Mouse (Mus musculus): ENCODE results near the gene Polr1d. TPM values are rescaled to one million over a fixed set of nuclear protein-coding genes. Genes with fewer than 3 reads are reported as not detected.
A peak's percentile ranks its signal among the peaks of the same experiment; 100 is the strongest.

The Polr1d gene
- polyA plus RNA-seq, 1 experiment from 2014 or later, result 89.7 TPM

- H3K27me3 ChIP-seq (ENCODE audit: control insufficient read depth, insufficient read depth, low read depth, low read length), result no peaks in the 10 kb centered on the region
- 0 out of 2 replicates have a peak, but pooled peaks cover 8% of the 10 kb centered on the region for H3K36me3 ChIP-seq (ENCODE audit: control insufficient read depth, insufficient read depth, low read length)
- H3K9ac ChIP-seq (ENCODE audit: low read depth, low read length), result no peak overlapping the region
- H3K9me3 ChIP-seq (replicated peaks; ENCODE audit: control insufficient read depth, low read length, poor library complexity, severe bottlenecking), result no peaks in the 10 kb centered on the region
- H3K4me1 ChIP-seq (ENCODE audit: control insufficient read depth, insufficient read depth, low read length), result no peaks in the 10 kb centered on the region
- no peak overlapping the region for H3K27ac ChIP-seq (ENCODE audit: low read length)
- H3K4me3 ChIP-seq (ENCODE audit: low read depth, low read length), result no peak overlapping the region
- no peak overlapping the region for H3K4me2 ChIP-seq (ENCODE audit: low read length)
- 19% methylated on average over 6 of the region's 6 CpGs for WGBS
- no peak for ATAC-seq
Measured at GRCm38 (mm10) chr5:147117027-147117426, 40.2 kb downstream of the Polr1d start.

GRCm38 (mm10) chr5:147121146-147121545 is 44.3 kb downstream of the Polr1d start:
- WGBS, result 91% methylated on average over 4 of the region's 4 CpGs
- H3K4me3 ChIP-seq (ENCODE audit: low read depth, low read length), result no peak overlapping the region
- no peak for ATAC-seq
- no peaks in the 10 kb centered on the region for H3K27me3 ChIP-seq (ENCODE audit: control insufficient read depth, insufficient read depth, low read depth, low read length)
- H3K27ac ChIP-seq (ENCODE audit: low read length), result no peak overlapping the region
- H3K36me3 ChIP-seq (ENCODE audit: control insufficient read depth, insufficient read depth, low read length), result no peaks in the 10 kb centered on the region
- no peaks in the 10 kb centered on the region for H3K9me3 ChIP-seq (replicated peaks; ENCODE audit: control insufficient read depth, low read length, poor library complexity, severe bottlenecking)
- no peak overlapping the region for H3K4me2 ChIP-seq (ENCODE audit: low read length)
- no peaks in the 10 kb centered on the region; the same call in 1 of the 2 replicates for H3K4me1 ChIP-seq (ENCODE audit: control insufficient read depth, insufficient read depth, low read length)
- no peak overlapping the region for H3K9ac ChIP-seq (ENCODE audit: low read depth, low read length)

- Histone ChIP-seq H3K9me3 (replicated peaks; ENCODE audit: control insufficient read depth, low read length, poor library complexity, severe bottlenecking) (no peaks in the 10 kb centered on the region), H3K9ac (ENCODE audit: low read depth, low read length) (no peak overlapping the region), H3K4me3 (ENCODE audit: low read depth, low read length) (no peak overlapping the region), H3K36me3 (ENCODE audit: control insufficient read depth, insufficient read depth, low read length) (no peaks in the 10 kb centered on the region), H3K27ac (ENCODE audit: low read length) (no peak overlapping the region), H3K4me1 (ENCODE audit: control insufficient read depth, insufficient read depth, low read length) (no peaks in the 10 kb centered on the region; the same call in 1 of the 2 replicates), H3K27me3 (ENCODE audit: control insufficient read depth, insufficient read depth, low read depth, low read length) (no peaks in the 10 kb centered on the region), H3K4me2 (ENCODE audit: low read length) (no peak overlapping the region)
- no peak for ATAC-seq
- WGBS, result 36% methylated on average over 9 of the region's 9 CpGs
Measured at GRCm38 (mm10) chr5:147124794-147125193, 47.9 kb downstream of the Polr1d start.

GRCm38 (mm10) chr5:147125542-147126185 is 48.8 kb downstream of the Polr1d start:
- Histone ChIP-seq H3K4me1 (ENCODE audit: control insufficient read depth, insufficient read depth, low read length) (no peaks in the 10 kb centered on the region; the same call in 1 of the 2 replicates), H3K4me2 (ENCODE audit: low read length) (no peak overlapping the region), H3K27ac (ENCODE audit: low read length) (no peak overlapping the region), H3K27me3 (ENCODE audit: control insufficient read depth, insufficient read depth, low read depth, low read length) (no peaks in the 10 kb centered on the region), H3K9ac (ENCODE audit: low read depth, low read length) (no peak overlapping the region), H3K9me3 (replicated peaks; ENCODE audit: control insufficient read depth, low read length, poor library complexity, severe bottlenecking) (no peaks in the 10 kb centered on the region), H3K4me3 (ENCODE audit: low read depth, low read length) (no peak overlapping the region), H3K36me3 (ENCODE audit: control insufficient read depth, insufficient read depth, low read length) (no peaks in the 10 kb centered on the region)
- no peak for ATAC-seq
- 86% methylated on average over 13 of the region's 13 CpGs for WGBS

GRCm38 (mm10) chr5:147127860-147128259 is 51.0 kb downstream of the Polr1d start:
- no peaks in the 10 kb centered on the region for H3K9me3 ChIP-seq (replicated peaks; ENCODE audit: control insufficient read depth, low read length, poor library complexity, severe bottlenecking)
- ATAC-seq, result no peak
- no peaks in the 10 kb centered on the region for H3K36me3 ChIP-seq (ENCODE audit: control insufficient read depth, insufficient read depth, low read length)
- no peak overlapping the region for H3K4me2 ChIP-seq (ENCODE audit: low read length)
- WGBS, result 88% methylated on average over 4 of the region's 4 CpGs
- H3K9ac ChIP-seq (ENCODE audit: low read depth, low read length), result no peak overlapping the region
- no peak overlapping the region for H3K27ac ChIP-seq (ENCODE audit: low read length)
- no peaks in the 10 kb centered on the region for H3K27me3 ChIP-seq (ENCODE audit: control insufficient read depth, insufficient read depth, low read depth, low read length)
- H3K4me1 ChIP-seq (ENCODE audit: control insufficient read depth, insufficient read depth, low read length), result no peaks in the 10 kb centered on the region; the same call in 1 of the 2 replicates
- no peak overlapping the region for H3K4me3 ChIP-seq (ENCODE audit: low read depth, low read length)

GRCm38 (mm10) chr5:147129484-147129883 is 52.6 kb downstream of the Polr1d start:
- 83% methylated on average over 2 of the region's 2 CpGs for WGBS
- ATAC-seq, result no peak
- Histone ChIP-seq H3K27me3 (ENCODE audit: control insufficient read depth, insufficient read depth, low read depth, low read length) (no peaks in the 10 kb centered on the region), H3K9me3 (replicated peaks; ENCODE audit: control insufficient read depth, low read length, poor library complexity, severe bottlenecking) (no peaks in the 10 kb centered on the region), H3K4me2 (ENCODE audit: low read length) (no peak overlapping the region), H3K4me1 (ENCODE audit: control insufficient read depth, insufficient read depth, low read length) (peaks cover 8% of the 10 kb centered on the region), H3K4me3 (ENCODE audit: low read depth, low read length) (no peak overlapping the region), H3K9ac (ENCODE audit: low read depth, low read length) (no peak overlapping the region), H3K27ac (ENCODE audit: low read length) (no peak overlapping the region), H3K36me3 (ENCODE audit: control insufficient read depth, insufficient read depth, low read length) (no peaks in the 10 kb centered on the region)

GRCm38 (mm10) chr5:147131912-147132311 is 55.1 kb downstream of the Polr1d start:
- Histone ChIP-seq H3K36me3 (ENCODE audit: control insufficient read depth, insufficient read depth, low read length) (no peaks in the 10 kb centered on the region), H3K9me3 (replicated peaks; ENCODE audit: control insufficient read depth, low read length, poor library complexity, severe bottlenecking) (no peaks in the 10 kb centered on the region), H3K4me1 (ENCODE audit: control insufficient read depth, insufficient read depth, low read length) (peaks cover 11% of the 10 kb centered on the region; the same call in 1 of the 2 replicates), H3K4me3 (ENCODE audit: low read depth, low read length) (no peak overlapping the region), H3K9ac (ENCODE audit: low read depth, low read length) (no peak overlapping the region), H3K27ac (ENCODE audit: low read length) (no peak overlapping the region), H3K27me3 (ENCODE audit: control insufficient read depth, insufficient read depth, low read depth, low read length) (peaks cover 9% of the 10 kb centered on the region; the same call in 1 of the 2 replicates), H3K4me2 (ENCODE audit: low read length) (no peak overlapping the region)
- 87% methylated on average over 4 of the region's 4 CpGs for WGBS
- ATAC-seq, result no peak

- Histone ChIP-seq H3K27me3 (ENCODE audit: control insufficient read depth, insufficient read depth, low read depth, low read length) (peaks cover 13% of the 10 kb centered on the region; the same call in 1 of the 2 replicates), H3K4me3 (ENCODE audit: low read depth, low read length) (peak overlapping the region; percentile 29), H3K4me1 (ENCODE audit: control insufficient read depth, insufficient read depth, low read length) (peaks cover 11% of the 10 kb centered on the region; the same call in 1 of the 2 replicates), H3K9ac (ENCODE audit: low read depth, low read length) (0 out of 2 replicates have a peak overlapping the region, but pooled peaks have one; percentile 39), H3K4me2 (ENCODE audit: low read length) (peak overlapping the region; percentile 59), H3K9me3 (replicated peaks; ENCODE audit: control insufficient read depth, low read length, poor library complexity, severe bottlenecking) (no peaks in the 10 kb centered on the region), H3K27ac (ENCODE audit: low read length) (no peak overlapping the region), H3K36me3 (ENCODE audit: control insufficient read depth, insufficient read depth, low read length) (no peaks in the 10 kb centered on the region)
- 13% methylated on average over 17 of the region's 17 CpGs for WGBS
- no peak for ATAC-seq
Measured at GRCm38 (mm10) chr5:147133662-147134061, 56.8 kb downstream of the Polr1d start.

GRCm38 (mm10) chr5:147134341-147135088 is 57.7 kb downstream of the Polr1d start:
- ATAC-seq, result peak; percentile 70; the same call in 1 of the 2 replicates
- no peak overlapping the region for H3K4me3 ChIP-seq (ENCODE audit: low read depth, low read length)
- no peaks in the 10 kb centered on the region for H3K9me3 ChIP-seq (replicated peaks; ENCODE audit: control insufficient read depth, low read length, poor library complexity, severe bottlenecking)
- 8% methylated on average over 8 of the region's 8 CpGs for WGBS
- H3K27ac ChIP-seq (ENCODE audit: low read length), result no peak overlapping the region
- H3K9ac ChIP-seq (ENCODE audit: low read depth, low read length), result no peak overlapping the region
- peaks cover 11% of the 10 kb centered on the region; the same call in 1 of the 2 replicates for H3K4me1 ChIP-seq (ENCODE audit: control insufficient read depth, insufficient read depth, low read length)
- peaks cover 15% of the 10 kb centered on the region; the same call in 1 of the 2 replicates for H3K27me3 ChIP-seq (ENCODE audit: control insufficient read depth, insufficient read depth, low read depth, low read length)
- H3K36me3 ChIP-seq (ENCODE audit: control insufficient read depth, insufficient read depth, low read length), result no peaks in the 10 kb centered on the region
- no peak overlapping the region for H3K4me2 ChIP-seq (ENCODE audit: low read length)

All from midbrain, embryonic 16.5 days (tissue).